Mouse (Mus musculus): ENCODE measurements around the gene Gm21981.

Gene Gm21981

GRCm38 (mm10) chr17:47702548-47703345, 8.5 kb upstream of the Gm21981 start:
- no peak for DNase-seq (ENCODE audit: low spot score in 2 of 2)

GRCm38 (mm10) chr17:47701793-47702192, 7.5 kb upstream of the Gm21981 start:
- DNase-seq (ENCODE audit: low spot score in 2 of 2), result no peak

GRCm38 (mm10) chr17:47699055-47699454, 4.8 kb upstream of the Gm21981 start:
- DNase-seq (ENCODE audit: low spot score in 2 of 2), result no peak

GRCm38 (mm10) chr17:47698156-47698555, 3.9 kb upstream of the Gm21981 start:
- no peak for DNase-seq (ENCODE audit: low spot score in 2 of 2)

GRCm38 (mm10) chr17:47695337-47695710, 1.1 kb upstream of the Gm21981 start:
- no peak for DNase-seq (ENCODE audit: low spot score in 2 of 2)

- peak; percentile 95 for DNase-seq (ENCODE audit: low spot score in 2 of 2)
Measured at GRCm38 (mm10) chr17:47694503-47695336, 465 bp upstream of the Gm21981 start, which contains the start of gene Prickle4. Prickle4 (minus strand) TSS chr17:47694736.

GRCm38 (mm10) chr17:47693671-47694441, 399 bp downstream of the Gm21981 start:
- DNase-seq (ENCODE audit: low spot score in 2 of 2), result no peak

GRCm38 (mm10) chr17:47691650-47692049, 2.6 kb downstream of the Gm21981 start:
- no peak for DNase-seq (ENCODE audit: low spot score in 2 of 2)

- DNase-seq (ENCODE audit: low spot score in 2 of 2), result no peak
Measured at GRCm38 (mm10) chr17:47689894-47690293, 4.4 kb downstream of the Gm21981 start.

GRCm38 (mm10) chr17:47688608-47689575, 5.4 kb downstream of the Gm21981 start, which contains the start of gene Frs3:
Frs3 (plus strand) TSS chr17:47689030.
- peak; percentile 50 for DNase-seq (ENCODE audit: low spot score in 2 of 2)

GRCm38 (mm10) chr17:47688344-47688607, 6.0 kb downstream of the Gm21981 start, which contains the start of gene Tomm6:
Tomm6 (minus strand) TSS chr17:47688386.
- DNase-seq (ENCODE audit: low spot score in 2 of 2), result no peak

GRCm38 (mm10) chr17:47687409-47688343, 6.6 kb downstream of the Gm21981 start:
- peak; percentile 85 to 91 for DNase-seq (ENCODE audit: low spot score in 2 of 2)

- DNase-seq (ENCODE audit: low spot score in 2 of 2), result peak; percentile 37 to 57
Measured at GRCm38 (mm10) chr17:47682836-47683235, 11.4 kb downstream of the Gm21981 start.

GRCm38 (mm10) chr17:47678702-47679101, 15.6 kb downstream of the Gm21981 start:
- DNase-seq (ENCODE audit: low spot score in 2 of 2), result no peak

GRCm38 (mm10) chr17:47678238-47678637, 16.0 kb downstream of the Gm21981 start:
- DNase-seq (ENCODE audit: low spot score in 2 of 2), result no peak

GRCm38 (mm10) chr17:47676581-47676980, 17.7 kb downstream of the Gm21981 start:
- peak in 1 of 2 experiments; percentile 43 for DNase-seq (ENCODE audit: low spot score in 2 of 2)

- no peak for DNase-seq (ENCODE audit: low spot score in 2 of 2)
Measured at GRCm38 (mm10) chr17:47672311-47673111, 21.7 kb downstream of the Gm21981 start.

- DNase-seq (ENCODE audit: low spot score in 2 of 2), result no peak
Measured at GRCm38 (mm10) chr17:47671988-47672310, 22.3 kb downstream of the Gm21981 start.

- no peak for DNase-seq (ENCODE audit: low spot score in 2 of 2)
Measured at GRCm38 (mm10) chr17:47669166-47669565, 25.1 kb downstream of the Gm21981 start.
